Mouse (Mus musculus): ENCODE data around the gene Ube2v1.
"Not testable (repeated sequence)": the region's sequence is repeated elsewhere in the genome, so short reads cannot be mapped to it uniquely, and the experiment has no call there.

Gene Ube2v1

GRCm38 (mm10) chr2:167654911-167655600 is 23.2 kb upstream of the Ube2v1 start:
- no peak for DNase-seq (ENCODE audit: low read depth)

- DNase-seq (ENCODE audit: low read depth), result no peak
Measured at GRCm38 (mm10) chr2:167652694-167653093, 20.8 kb upstream of the Ube2v1 start.

GRCm38 (mm10) chr2:167651622-167652021 is 19.7 kb upstream of the Ube2v1 start:
- no peak for DNase-seq (ENCODE audit: low read depth)

GRCm38 (mm10) chr2:167649290-167650032 is 17.6 kb upstream of the Ube2v1 start:
- DNase-seq (ENCODE audit: low read depth), result no peak

- DNase-seq (ENCODE audit: low read depth), result no peak
Measured at GRCm38 (mm10) chr2:167646411-167646810, 14.5 kb upstream of the Ube2v1 start.

- DNase-seq (ENCODE audit: low read depth), result not testable (repeated sequence)
Measured at GRCm38 (mm10) chr2:167643356-167644052, 11.6 kb upstream of the Ube2v1 start.

GRCm38 (mm10) chr2:167642164-167642563 is 10.3 kb upstream of the Ube2v1 start:
- no peak for DNase-seq (ENCODE audit: low read depth)

GRCm38 (mm10) chr2:167641337-167641736 is 9.4 kb upstream of the Ube2v1 start:
- peak; percentile 51 for DNase-seq (ENCODE audit: low read depth)

- DNase-seq (ENCODE audit: low read depth), result no peak
Measured at GRCm38 (mm10) chr2:167640279-167640678, 8.4 kb upstream of the Ube2v1 start.

- no peak for DNase-seq (ENCODE audit: low read depth)
Measured at GRCm38 (mm10) chr2:167634865-167635512, 3.1 kb upstream of the Ube2v1 start.

- peak; percentile 100 for DNase-seq (ENCODE audit: low read depth)
Measured at GRCm38 (mm10) chr2:167634338-167634770, 2.5 kb upstream of the Ube2v1 start.

- no peak for DNase-seq (ENCODE audit: low read depth)
Measured at GRCm38 (mm10) chr2:167633537-167633872, 1.6 kb upstream of the Ube2v1 start.

GRCm38 (mm10) chr2:167632731-167633536 is 1.0 kb upstream of the Ube2v1 start:
- DNase-seq (ENCODE audit: low read depth), result no peak

- no peak for DNase-seq (ENCODE audit: low read depth)
Measured at GRCm38 (mm10) chr2:167631181-167631590, 709 bp downstream of the Ube2v1 start.

- no peak for DNase-seq (ENCODE audit: low read depth)
Measured at GRCm38 (mm10) chr2:167630421-167630820, 1.5 kb downstream of the Ube2v1 start.

- no peak for DNase-seq (ENCODE audit: low read depth)
Measured at GRCm38 (mm10) chr2:167629665-167630209, 2.2 kb downstream of the Ube2v1 start.

GRCm38 (mm10) chr2:167628872-167629271 is 3.0 kb downstream of the Ube2v1 start:
- DNase-seq (ENCODE audit: low read depth), result peak; percentile 57

GRCm38 (mm10) chr2:167627019-167627418 is 4.9 kb downstream of the Ube2v1 start:
- DNase-seq (ENCODE audit: low read depth), result no peak

- DNase-seq (ENCODE audit: low read depth), result no peak
Measured at GRCm38 (mm10) chr2:167625670-167626069, 6.2 kb downstream of the Ube2v1 start.

GRCm38 (mm10) chr2:167624368-167625075 is 7.4 kb downstream of the Ube2v1 start:
- DNase-seq (ENCODE audit: low read depth), result no peak

GRCm38 (mm10) chr2:167622965-167623364 is 8.9 kb downstream of the Ube2v1 start:
- DNase-seq (ENCODE audit: low read depth), result no peak
